Mouse (Mus musculus): ENCODE measurements around the gene Cebpb. TPM values are rescaled to one million over a fixed set of nuclear protein-coding genes. Genes with fewer than 3 reads are reported as not detected.

Cebpb gene
- 0.59 TPM for polyA plus RNA-seq (2014; fragmentation: Illumina TruSeq; extraction: RNeasy Lipid Tissue Mini Kit (QIAGEN cat#74804); ENCODE audit: low read depth, low replicate concordance)

GRCm38 (mm10) chr2:167688498-167689451 is at the start of gene Cebpb:
Cebpb (plus strand) TSS chr2:167688915.

GRCm38 (mm10) chr2:167661270-167662203 is 27.2 kb upstream of the Cebpb start, which contains the start of gene Gm20431:
Gm20431 (minus strand) TSS chr2:167661496.

GRCm38 (mm10) chr2:167689501-167690218 is 945 bp downstream of the Cebpb start, which contains the start of gene Tmem189:
Tmem189 (minus strand) TSS chr2:167689822.

Other genes with a start within 250 kb of the Cebpb start
- gene Rnf114, start 196.3 kb upstream of the Cebpb start, polyA plus RNA-seq (2014; fragmentation: Illumina TruSeq; extraction: RNeasy Lipid Tissue Mini Kit (QIAGEN cat#74804); ENCODE audit: low read depth, low replicate concordance) = 19.2 TPM
- gene Spata2, start 196.0 kb upstream of the Cebpb start, polyA plus RNA-seq (2014; fragmentation: Illumina TruSeq; extraction: RNeasy Lipid Tissue Mini Kit (QIAGEN cat#74804); ENCODE audit: low read depth, low replicate concordance) = 3.0 TPM
- 0.17 TPM for gene Snai1, start 150.7 kb upstream of the Cebpb start, polyA plus RNA-seq (2014; fragmentation: Illumina TruSeq; extraction: RNeasy Lipid Tissue Mini Kit (QIAGEN cat#74804); ENCODE audit: low read depth, low replicate concordance)
- gene Ube2v1, start 56.8 kb upstream of the Cebpb start, polyA plus RNA-seq (2014; fragmentation: Illumina TruSeq; extraction: RNeasy Lipid Tissue Mini Kit (QIAGEN cat#74804); ENCODE audit: low read depth, low replicate concordance) = 37.9 TPM
- not detected for gene Gm20431, start 27.4 kb upstream of the Cebpb start, polyA plus RNA-seq (2014; fragmentation: Illumina TruSeq; extraction: RNeasy Lipid Tissue Mini Kit (QIAGEN cat#74804); ENCODE audit: low read depth, low replicate concordance)
- gene Tmem189, start 907 bp downstream of the Cebpb start, polyA plus RNA-seq (2014; fragmentation: Illumina TruSeq; extraction: RNeasy Lipid Tissue Mini Kit (QIAGEN cat#74804); ENCODE audit: low read depth, low replicate concordance) = 3.6 TPM
- gene Ptpn1, start 243.1 kb downstream of the Cebpb start, polyA plus RNA-seq (2014; fragmentation: Illumina TruSeq; extraction: RNeasy Lipid Tissue Mini Kit (QIAGEN cat#74804); ENCODE audit: low read depth, low replicate concordance) = 65.7 TPM